Mouse (Mus musculus) monocyte, adult 59 days (primary cell): ENCODE measurements around the gene Olfr521. TPM values are rescaled to one million over a fixed set of nuclear protein-coding genes. Genes with fewer than 3 reads are reported as not detected.

Experiments
- total RNA-seq, 2 experiments: library from RNA; stranded (reverse); gene quantifications; one replicate each; pipeline ENCODE4 v1.2.4; 2023

Olfr521 gene
- not detected for total RNA-seq

GRCm38 (mm10) chr7:99763207-99763606 lies at the start of gene Olfr521:
Gene Olfr521 (plus strand): TSS chr7:99763507.

GRCm38 (mm10) chr7:99729973-99730372 lies 33.3 kb upstream of the Olfr521 start, which contains the start of gene Olfr520:
Gene Olfr520 (plus strand): TSS chr7:99730273.

Other genes with a start within 250 kb of the Olfr521 start
- 100 to 1,000 TPM; 216 to 227 TPM for gene Arrb1, start 228.0 kb upstream of the Olfr521 start, total RNA-seq
- gene Tpbgl, start 136.4 kb upstream of the Olfr521 start, total RNA-seq: 1 to 10 TPM; 6.4 to 7.5 TPM
- 10 to 100 TPM; 23.0 to 26.1 TPM for gene Slco2b1, start 52.2 kb upstream of the Olfr521 start, total RNA-seq
- not detected for gene Olfr520, start 33.2 kb upstream of the Olfr521 start, total RNA-seq
- 1 to 10 TPM in 1 of 2 experiments, under 1 TPM in 1; 0.89 to 1.1 TPM for gene Neu3, start 64.9 kb downstream of the Olfr521 start, total RNA-seq
- not detected for gene Xrra1, start 95.6 kb downstream of the Olfr521 start, total RNA-seq
- gene Spcs2, start 100.0 kb downstream of the Olfr521 start, total RNA-seq: 100 to 1,000 TPM; 111 to 114 TPM
- gene Rnf169, start 216.9 kb downstream of the Olfr521 start, total RNA-seq: 10 to 100 TPM; 42.2 to 43.1 TPM
- not detected for gene Chrdl2, start 242.7 kb downstream of the Olfr521 start, total RNA-seq